Mouse (Mus musculus): ENCODE measurements at regions not wholly inside any gene's neighbourhood (a gene's known extent, or its start where the extent isn't known, plus 50 kb on each side); places are given as distances from the start of the nearest gene placed in this dataset.

GRCm38 (mm10) chr12:12607995-12608394 lies 333.7 kb downstream of the Mycn start:
- TF ChIP-seq POLR2A (IDR thresholded peaks at IDR 0.05; ENCODE audit: low read depth, low read length) (no peak), CTCF (IDR thresholded peaks at IDR 0.05; ENCODE audit: extremely low read depth, insufficient read depth, insufficient read length, insufficient replicate concordance) (no peak)

Data from spleen, adult 2 months (tissue).